Mouse (Mus musculus): Measurements from ENCODE around the gene Rab33a.

Rab33a gene

DNA sequence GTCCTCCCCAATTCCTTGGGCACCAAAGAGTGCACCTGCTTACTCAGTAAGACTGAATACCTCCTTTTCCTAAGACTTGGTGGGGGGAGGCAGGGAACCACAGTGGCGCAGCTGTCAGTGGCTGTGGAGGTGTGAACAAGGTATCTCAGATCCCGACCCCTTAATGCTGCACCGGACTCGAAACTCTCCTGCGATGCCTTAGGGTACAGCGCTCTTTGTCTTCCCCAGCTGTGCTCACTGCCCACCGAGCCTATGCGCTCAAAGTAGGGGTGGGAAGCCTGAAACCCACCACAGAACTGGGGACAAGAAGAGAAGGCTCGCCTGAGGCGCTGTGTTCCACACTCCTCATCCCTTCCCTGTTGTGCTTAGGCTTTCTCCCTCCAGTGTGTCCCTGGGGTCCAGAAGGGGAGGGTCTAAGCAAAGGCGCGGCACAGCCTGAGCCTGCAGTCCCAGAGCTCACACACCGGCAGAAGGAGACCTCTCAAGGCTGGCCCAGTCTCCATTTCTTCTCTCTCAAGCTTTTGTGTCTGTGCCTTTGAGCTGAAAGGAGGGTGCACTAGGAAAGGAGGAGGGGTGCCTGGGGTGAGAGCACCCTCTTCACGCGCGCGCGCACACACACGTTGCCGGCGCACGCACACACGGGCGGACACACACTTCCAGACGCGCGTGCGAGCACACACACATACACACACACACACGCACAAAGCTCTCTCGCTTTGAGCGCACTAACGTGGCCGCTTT, at the start of gene Rab33a:
TSS of gene Rab33a (plus strand) at position 478 of the 741 bp plus-strand sequence.
- peak; percentile 11 for DNase-seq

- DNase-seq = no peak
Observed at GRCm38 (mm10) chrX:48481095-48481494, 38.0 kb upstream of the Rab33a start.

- DNase-seq = no peak
Observed at GRCm38 (mm10) chrX:48481687-48482086, 37.4 kb upstream of the Rab33a start.

DNA sequence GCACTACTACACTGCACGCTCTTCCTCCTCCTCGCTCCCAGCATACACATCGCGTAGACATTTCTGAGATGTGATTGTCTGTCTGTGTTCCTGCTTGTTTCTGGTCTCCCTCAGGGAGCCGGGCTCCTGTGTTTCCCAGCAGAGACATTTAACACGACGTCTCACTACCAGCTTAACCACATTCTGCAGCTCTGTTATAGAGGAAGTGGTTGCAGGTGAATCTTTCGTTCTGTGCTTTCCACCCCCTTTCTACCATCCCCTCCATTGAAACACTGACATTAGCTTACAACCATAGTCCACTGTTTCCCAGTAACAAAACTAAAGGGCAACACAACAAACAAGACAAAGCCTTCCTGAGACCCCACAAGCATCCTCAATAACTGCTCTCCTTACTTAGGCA, 25.3 kb upstream of the Rab33a start:
- DNase-seq = no peak

DNA sequence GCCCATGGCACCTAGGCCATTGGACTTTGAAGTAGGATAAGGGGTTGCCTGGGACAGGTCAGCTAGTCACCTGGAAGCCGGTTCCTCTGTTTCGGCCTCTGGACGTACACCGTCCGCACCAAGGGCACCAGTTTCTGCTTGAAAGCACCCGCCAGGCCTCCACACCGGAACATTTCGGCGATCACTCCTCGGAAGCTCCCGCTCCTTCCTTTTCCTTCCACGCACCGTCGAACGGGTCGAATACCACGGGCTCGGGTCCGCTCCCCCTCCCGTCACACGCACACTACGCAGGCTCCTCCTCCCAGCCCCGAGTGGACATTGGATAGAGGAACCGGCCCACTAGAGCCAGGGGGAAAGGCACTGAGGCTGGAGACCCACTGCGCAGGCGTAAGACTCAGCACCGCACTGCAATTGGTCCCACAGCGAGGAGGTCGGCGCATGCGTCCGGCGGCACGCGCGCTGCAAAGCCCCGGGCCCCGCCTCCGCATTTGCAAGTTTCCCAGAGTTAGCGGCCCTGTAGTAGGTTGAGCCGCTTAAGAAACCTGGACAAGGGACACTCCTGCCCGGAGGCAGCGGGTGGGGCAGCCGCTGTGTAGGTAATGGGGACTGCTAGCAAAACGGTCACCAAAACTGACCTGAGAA, 5.8 kb upstream of the Rab33a start, which contains the start of gene Aifm1:
TSS of gene Aifm1 (minus strand) at position 398 of the 642 bp plus-strand sequence.
- peak; percentile 95 for DNase-seq

DNA sequence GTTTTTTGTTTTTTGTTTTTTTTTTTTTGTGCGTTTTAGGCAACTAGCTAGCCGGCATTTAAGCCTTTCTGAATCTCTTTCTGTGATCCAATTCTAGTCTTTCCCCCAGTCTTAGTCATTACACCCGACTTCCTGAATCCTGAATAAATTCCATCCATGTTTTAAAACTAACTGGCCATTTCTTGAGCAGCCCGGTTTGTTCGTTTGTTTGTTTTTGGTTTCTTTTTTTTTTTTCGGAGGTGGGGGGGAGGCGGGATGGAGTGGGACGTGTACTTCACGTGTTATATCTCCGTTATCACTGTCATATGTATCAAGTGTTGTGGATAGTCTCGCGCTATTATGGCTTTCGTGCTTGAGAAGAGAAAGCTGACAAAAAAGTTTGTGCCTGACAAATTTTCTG, 5.3 kb upstream of the Rab33a start:
- DNase-seq = peak; percentile 11

DNA sequence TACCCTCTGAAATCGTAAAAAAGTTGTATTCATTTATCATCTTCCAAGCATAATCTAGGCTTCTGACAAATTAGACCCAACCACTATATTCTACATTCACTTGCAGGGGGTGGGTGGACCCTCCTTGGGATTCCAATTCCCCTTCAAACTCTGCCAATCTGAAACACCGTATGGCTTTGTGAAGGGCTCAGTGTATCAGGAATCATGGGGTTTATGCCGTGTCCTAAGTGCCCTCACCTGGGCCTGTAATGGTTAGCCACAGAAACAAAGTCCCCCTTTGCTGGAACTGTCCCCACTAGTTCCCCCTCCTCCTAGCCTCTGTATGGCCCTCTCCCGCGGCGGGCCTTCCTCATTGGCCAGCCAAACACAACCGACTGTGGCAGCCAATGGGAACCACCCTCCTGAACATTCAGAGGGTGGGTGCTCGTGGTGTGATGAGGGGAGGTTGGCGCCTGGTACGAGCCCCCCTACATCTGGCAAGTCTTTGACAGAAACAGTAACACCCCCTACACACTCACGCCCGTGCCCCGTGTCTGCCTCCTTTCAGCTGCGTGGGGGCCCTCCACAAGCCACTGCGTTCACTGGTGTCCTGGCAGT, 776 bp upstream of the Rab33a start:
- DNase-seq = no peak

GRCm38 (mm10) chrX:48519549-48520085, 532 bp downstream of the Rab33a start:
- no peak for DNase-seq

GRCm38 (mm10) chrX:48521651-48522050, 2.6 kb downstream of the Rab33a start:
- DNase-seq = no peak

DNA sequence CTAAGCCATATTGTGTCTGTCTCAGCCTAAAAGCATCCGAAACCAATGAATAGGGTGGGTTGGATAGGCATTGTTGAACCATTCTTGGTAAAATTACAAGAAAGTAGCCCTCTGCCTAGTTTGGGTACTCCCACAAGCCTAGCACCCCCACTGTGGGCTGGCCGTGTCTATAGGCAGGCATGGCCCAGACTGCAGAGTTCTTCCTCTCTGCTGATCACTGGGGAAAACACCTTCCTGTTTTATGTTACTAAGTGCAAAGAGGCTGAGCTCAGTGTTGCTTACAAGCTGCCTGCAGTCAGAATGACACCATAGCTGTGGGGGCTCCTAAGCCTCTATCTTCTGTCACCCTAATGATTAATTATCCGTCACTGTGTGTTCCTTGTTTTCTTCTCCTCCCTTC, 4.4 kb downstream of the Rab33a start:
- DNase-seq = no peak

DNA sequence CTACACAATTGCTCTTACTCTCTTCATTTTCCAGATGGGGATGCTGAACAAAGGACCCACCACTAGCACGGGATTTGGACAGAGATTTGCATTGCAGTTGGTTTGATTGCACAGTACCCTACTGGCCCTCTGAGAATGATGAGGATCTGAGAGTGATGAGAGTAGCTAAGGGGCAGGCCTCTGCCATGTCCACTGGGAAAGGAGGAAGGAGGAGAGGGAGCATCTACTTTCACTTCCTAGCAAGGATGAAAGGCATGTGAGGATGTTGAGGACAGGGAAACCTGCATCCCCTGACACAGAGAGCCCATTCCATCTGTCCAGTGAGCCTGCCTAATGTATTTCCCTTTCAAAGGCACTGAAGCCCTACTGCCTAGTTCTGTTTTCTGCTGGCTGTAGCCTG, 6.2 kb downstream of the Rab33a start:
- DNase-seq = no peak

- DNase-seq = no peak
Observed at GRCm38 (mm10) chrX:48525866-48526265, 6.8 kb downstream of the Rab33a start.

DNA sequence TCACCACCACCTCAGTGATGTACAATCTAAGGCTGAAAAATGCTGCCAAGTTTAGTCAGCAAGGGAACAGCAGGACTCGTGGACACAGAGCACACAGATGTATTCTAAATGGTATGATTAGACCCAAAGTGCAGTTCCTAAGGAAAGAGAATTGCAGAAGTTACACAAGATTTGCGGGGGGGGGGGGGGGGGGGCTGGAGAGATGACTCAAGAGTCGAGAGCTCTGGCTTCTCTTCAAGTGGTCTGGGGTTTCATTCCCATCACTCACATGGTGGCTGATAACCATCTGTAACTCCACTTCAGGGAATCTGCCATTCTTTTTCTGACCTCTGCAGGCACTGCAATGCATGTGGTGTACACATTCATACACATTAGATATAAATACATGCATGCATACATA, 7.3 kb downstream of the Rab33a start:
- DNase-seq = no peak

DNA sequence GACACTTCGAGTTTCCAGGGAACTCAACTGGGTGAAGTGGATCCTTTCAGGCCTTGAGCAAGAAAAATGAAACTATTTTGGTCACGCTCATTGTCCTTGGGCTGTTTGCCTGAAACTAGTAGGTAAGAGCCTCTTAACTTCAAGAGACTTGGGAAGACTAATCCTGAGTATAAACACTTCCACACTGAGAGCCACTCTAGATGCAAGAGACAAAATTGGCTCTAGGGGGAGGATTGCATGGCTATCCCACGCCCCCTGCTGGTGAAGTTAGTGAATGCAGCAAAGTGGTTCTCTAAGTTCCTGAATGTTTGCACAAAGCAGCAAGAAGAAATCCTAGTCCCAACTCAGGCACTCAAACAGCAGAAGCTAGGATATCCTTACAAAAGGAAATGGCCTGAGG, 13.1 kb downstream of the Rab33a start:
- peak; percentile 85 for DNase-seq

All from kidney, postnatal 10 days (tissue).